Mouse (Mus musculus) C2C12 (cell line): ENCODE data around the gene Kcns1.

Experiments used
- CTCF ChIP-seq: IDR thresholded peaks from one replicate; pipeline ENCODE4 v1.5.1; 2011; ENCODE audit not compliant: control insufficient read depth, insufficient read depth, insufficient read length
- FOSL1 ChIP-seq: IDR thresholded peaks from one replicate; pipeline ENCODE4 v1.8.0; 2011; ENCODE audit warnings: mild to moderate bottlenecking, low read length; ENCODE audit not compliant: poor library complexity, insufficient read depth, severe bottlenecking
- MAX ChIP-seq: IDR thresholded peaks from one replicate; pipeline ENCODE4 v1.6.1; 2011; ENCODE audit warnings: mild to moderate bottlenecking, control low read depth
- MYOG ChIP-seq: IDR thresholded peaks from one replicate; pipeline ENCODE4 v1.6.1; 2011; ENCODE audit not compliant: control insufficient read depth, insufficient read length; ENCODE audit errors: extremely low read depth
- USF1 ChIP-seq: IDR thresholded peaks from one replicate; pipeline ENCODE4 v1.6.1; 2011; ENCODE audit warnings: low read depth, mild to moderate bottlenecking, control low read depth, moderate library complexity

GRCm38 (mm10) chr2:164195971-164196699, 25.2 kb upstream of the Kcns1 start:
- TF ChIP-seq CTCF: no peak
- no peak for TF ChIP-seq MYOG
- TF ChIP-seq MAX: no peak
- TF ChIP-seq USF1: no peak
- TF ChIP-seq FOSL1: no peak
